Mouse (Mus musculus) intestine, embryonic 15.5 days (tissue): Measurements from ENCODE around the gene Ksr1. TPM values are rescaled to one million over a fixed set of nuclear protein-coding genes. Genes with fewer than 3 reads are reported as not detected.

Source experiments
- ATAC-seq: fragments of 200-750 bp; cut with Nextera tagmentation; 2 replicates; pipeline ENCODE4 v1.8.0; 2017; ENCODE audit warnings: moderate TSS enrichment, moderate library complexity
- H3K27ac ChIP-seq: fragments of 300-500 bp; sonication (generic); 2 replicates; pipeline ENCODE4 v1.5.1; 2015; ENCODE audit warnings: mild to moderate bottlenecking, inconsistent platforms
- H3K27me3 ChIP-seq: fragments of 300-500 bp; sonication (generic); replicated peaks from 2 replicates; pipeline ENCODE4 v1.6.1; 2015; ENCODE audit warnings: inconsistent platforms
- H3K36me3 ChIP-seq: fragments of 300-500 bp; sonication (generic); 2 replicates; pipeline ENCODE4 v1.6.1; 2015; ENCODE audit warnings: inconsistent platforms
- H3K4me1 ChIP-seq: fragments of 300-500 bp; sonication (generic); replicated peaks from 2 replicates; pipeline ENCODE4 v1.6.1; 2015; ENCODE audit warnings: inconsistent platforms
- H3K4me2 ChIP-seq: fragments of 300-500 bp; sonication (generic); replicated peaks from 2 replicates; pipeline ENCODE4 v1.6.1; 2015; ENCODE audit warnings: mild to moderate bottlenecking, inconsistent platforms
- H3K4me3 ChIP-seq: fragments of 300-500 bp; sonication (generic); replicated peaks from 2 replicates; pipeline ENCODE4 v1.5.1; 2015; ENCODE audit warnings: inconsistent platforms
- H3K9ac ChIP-seq: fragments of 300-500 bp; sonication (generic); 2 replicates; pipeline ENCODE4 v1.6.1; 2015; ENCODE audit warnings: inconsistent platforms
- H3K9me3 ChIP-seq: fragments of 300-500 bp; sonication (generic); 2 replicates; pipeline ENCODE4 v1.6.1; 2016; ENCODE audit warnings: inconsistent platforms
- WGBS: fragments of 180-500 bp; shearing (Covaris S2); methylation state at CpG from one replicate; pipeline ENCODE4 v1.1.7; 2015; 5-methylcytosine and 5-hydroxymethylcytosine counted together
- polyA plus RNA-seq: library from polyadenylated mRNA; unstranded; fragments of >200 nt; fragmentation: Nextera tagmentation; extraction: Ambion mirVana; gene quantifications from 2 replicates; pipeline ENCODE4 v1.2.1, GENCODE M21; 2015

Ksr1 gene
- polyA plus RNA-seq, 1 experiment from 2014 or later: 4.4 TPM

DNA sequence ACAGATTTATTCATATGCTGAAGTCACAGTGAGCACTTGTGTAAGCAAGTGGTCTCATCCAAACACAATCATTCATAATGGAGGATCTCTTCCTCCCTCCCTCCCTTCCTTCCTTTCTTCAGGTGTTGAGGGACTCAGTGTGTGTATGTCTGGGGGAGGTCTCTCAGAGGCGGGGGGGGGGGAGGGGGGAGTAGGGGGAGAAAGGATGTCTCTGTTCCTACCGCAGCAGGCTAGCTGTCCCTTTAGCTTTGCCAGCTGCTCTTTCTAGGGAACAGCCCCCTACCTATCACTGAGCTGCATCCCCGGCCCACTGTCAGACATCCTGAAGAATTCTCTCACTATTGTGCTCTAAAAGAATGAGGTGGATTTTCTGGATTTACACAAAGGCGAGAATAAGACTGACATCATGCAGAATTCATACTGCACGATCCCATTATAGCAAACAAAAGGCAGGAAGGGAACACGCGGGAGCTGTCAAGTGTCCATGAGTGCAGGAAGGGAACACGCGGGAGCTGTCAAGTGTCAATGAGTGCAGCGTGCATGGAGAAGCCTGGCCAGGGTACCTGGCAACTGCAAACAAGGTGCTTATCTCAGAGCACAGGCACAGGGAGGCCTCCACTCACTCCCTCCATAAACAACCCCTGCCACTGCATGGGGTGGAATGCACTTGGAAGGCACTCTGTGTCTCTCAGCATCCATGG is 76.6 kb downstream of the Ksr1 start:
- no peak overlapping the region for H3K27ac ChIP-seq
- WGBS: 36% methylated on average over 10 of the region's 10 CpGs
- peak; percentile 50; the same call in 1 of the 2 replicates for ATAC-seq

DNA sequence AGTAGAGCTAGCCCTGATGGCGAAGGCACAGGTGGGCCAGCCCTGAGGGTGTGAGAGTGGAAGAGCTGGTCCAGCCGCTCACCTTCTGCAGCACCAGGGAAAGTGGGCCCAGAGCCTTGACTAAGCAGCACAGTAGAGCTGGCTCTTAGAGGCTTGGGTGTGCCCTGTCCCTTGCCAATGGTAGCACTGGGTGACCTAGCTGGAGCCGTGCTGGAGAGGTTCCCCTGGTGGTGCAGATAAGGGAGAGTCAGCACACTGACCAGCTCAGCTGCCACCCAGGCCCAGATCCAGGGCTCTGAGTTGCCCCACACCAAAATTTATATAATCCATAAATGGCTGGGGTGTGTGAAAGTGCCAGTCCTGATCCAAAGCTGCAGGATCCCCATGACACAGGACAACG is 79.0 kb downstream of the Ksr1 start:
- H3K4me3 ChIP-seq: no peak overlapping the region
- no peak overlapping the region for H3K27ac ChIP-seq
- no peaks in the 10 kb centered on the region for H3K9me3 ChIP-seq
- H3K36me3 ChIP-seq: no peaks in the 10 kb centered on the region
- H3K4me1 ChIP-seq: peaks cover 17% of the 10 kb centered on the region
- ATAC-seq: no peak
- WGBS: 87% methylated on average over 4 of the region's 4 CpGs
- no peaks in the 10 kb centered on the region for H3K27me3 ChIP-seq
- H3K4me2 ChIP-seq: no peak overlapping the region
- no peak overlapping the region for H3K9ac ChIP-seq

More for the DNA sequence above, 76.6 kb downstream of the Ksr1 start:
- no peak overlapping the region for H3K4me2 ChIP-seq
- no peak overlapping the region for H3K9ac ChIP-seq
- no peaks in the 10 kb centered on the region for H3K9me3 ChIP-seq
- H3K27me3 ChIP-seq: no peaks in the 10 kb centered on the region
- no peak overlapping the region for H3K4me3 ChIP-seq
- H3K36me3 ChIP-seq: no peaks in the 10 kb centered on the region
- peaks cover 19% of the 10 kb centered on the region for H3K4me1 ChIP-seq

DNA sequence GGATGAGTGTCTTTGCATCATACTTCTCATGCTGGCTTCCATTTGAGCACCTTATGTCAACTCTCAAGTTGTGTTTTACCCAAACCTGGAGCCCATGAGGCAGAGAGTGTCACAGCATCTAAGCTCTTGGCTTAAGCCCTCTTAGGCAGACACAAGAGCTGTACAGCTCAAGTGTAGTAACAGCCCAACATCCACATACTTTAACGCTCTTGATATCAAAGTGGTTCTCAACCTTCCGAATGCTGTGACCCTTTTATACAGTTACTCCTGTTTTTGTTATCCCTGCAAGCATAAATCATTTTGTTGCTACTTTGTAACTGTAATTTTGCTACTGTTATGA is 80.0 kb downstream of the Ksr1 start:
- H3K4me1 ChIP-seq: peaks cover 18% of the 10 kb centered on the region
- no peaks in the 10 kb centered on the region for H3K36me3 ChIP-seq
- no peak overlapping the region for H3K4me3 ChIP-seq
- H3K9me3 ChIP-seq: no peaks in the 10 kb centered on the region
- no peak for ATAC-seq
- no peaks in the 10 kb centered on the region for H3K27me3 ChIP-seq
- no peak overlapping the region for H3K4me2 ChIP-seq
- H3K9ac ChIP-seq: no peak overlapping the region
- peak overlapping the region; percentile 29; the same call in 1 of the 2 replicates for H3K27ac ChIP-seq
- 95% methylated on average over 2 of the region's 2 CpGs for WGBS

DNA sequence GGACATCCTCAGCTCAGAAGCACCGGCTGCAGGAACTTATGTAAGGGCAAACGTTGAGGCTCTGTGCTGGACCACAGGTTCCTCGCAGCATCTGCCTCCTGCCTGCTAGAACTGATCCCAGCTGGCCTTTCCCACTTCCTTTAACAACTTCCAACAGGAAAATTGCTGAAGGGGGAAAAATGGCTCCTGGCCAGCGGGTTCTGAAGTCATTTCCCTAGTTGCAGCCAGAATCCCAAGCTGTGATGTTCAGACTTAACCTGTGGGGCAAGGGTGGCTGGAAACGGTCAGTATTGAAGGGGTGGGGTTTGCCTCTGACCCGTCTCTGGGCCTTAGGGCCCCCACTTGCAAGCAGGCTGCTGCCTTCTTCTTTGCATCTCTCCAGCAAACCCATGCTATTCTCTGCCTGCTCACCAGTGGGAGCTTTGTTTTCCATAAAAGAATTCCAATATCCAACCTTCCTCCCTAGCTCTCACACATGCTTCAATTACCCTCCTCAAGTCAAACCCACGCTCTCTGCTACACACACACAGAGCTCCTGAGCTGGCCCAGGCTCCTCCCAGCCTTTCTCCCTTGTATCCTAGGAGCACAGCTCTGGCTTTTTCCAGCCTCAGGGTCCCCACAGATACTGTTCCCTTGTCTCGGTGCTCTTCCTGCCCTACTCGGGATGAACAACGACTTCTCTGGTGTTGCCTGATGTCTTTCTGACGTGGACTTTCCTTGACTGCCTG is 80.6 kb downstream of the Ksr1 start:
- Histone ChIP-seq H3K27ac (peak overlapping the region; percentile 29), H3K27me3 (no peaks in the 10 kb centered on the region), H3K9ac (no peak overlapping the region), H3K4me3 (no peak overlapping the region), H3K9me3 (no peaks in the 10 kb centered on the region), H3K4me2 (no peak overlapping the region), H3K36me3 (no peaks in the 10 kb centered on the region), H3K4me1 (peaks cover 18% of the 10 kb centered on the region)
- ATAC-seq: no peak
- WGBS: 61% methylated on average over 11 of the region's 11 CpGs

DNA sequence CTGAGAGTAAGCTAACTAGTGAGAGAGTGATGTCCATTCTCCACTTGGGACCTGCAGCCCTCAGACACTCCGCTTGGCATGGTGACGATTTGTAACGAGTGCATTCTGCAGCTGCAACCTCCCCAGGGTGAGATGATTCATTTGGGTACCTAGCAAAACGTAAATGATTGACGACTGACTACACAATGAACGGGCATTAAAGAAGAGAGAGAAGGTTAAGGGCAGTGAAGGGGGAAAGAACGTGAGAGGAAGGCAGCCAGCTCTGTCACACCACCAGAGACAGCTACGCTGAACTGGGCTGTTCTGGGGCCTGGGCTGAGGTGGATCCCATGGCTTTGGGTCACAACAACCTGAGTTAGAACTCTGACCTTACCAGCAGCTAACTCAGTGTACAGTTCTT is 81.9 kb downstream of the Ksr1 start:
- Histone ChIP-seq H3K4me2 (no peak overlapping the region), H3K36me3 (no peaks in the 10 kb centered on the region), H3K27ac (no peak overlapping the region), H3K9ac (no peak overlapping the region), H3K9me3 (no peaks in the 10 kb centered on the region), H3K4me3 (no peak overlapping the region), H3K27me3 (no peaks in the 10 kb centered on the region), H3K4me1 (peaks cover 19% of the 10 kb centered on the region)
- 73% methylated on average over 8 of the region's 8 CpGs for WGBS
- no peak for ATAC-seq

DNA sequence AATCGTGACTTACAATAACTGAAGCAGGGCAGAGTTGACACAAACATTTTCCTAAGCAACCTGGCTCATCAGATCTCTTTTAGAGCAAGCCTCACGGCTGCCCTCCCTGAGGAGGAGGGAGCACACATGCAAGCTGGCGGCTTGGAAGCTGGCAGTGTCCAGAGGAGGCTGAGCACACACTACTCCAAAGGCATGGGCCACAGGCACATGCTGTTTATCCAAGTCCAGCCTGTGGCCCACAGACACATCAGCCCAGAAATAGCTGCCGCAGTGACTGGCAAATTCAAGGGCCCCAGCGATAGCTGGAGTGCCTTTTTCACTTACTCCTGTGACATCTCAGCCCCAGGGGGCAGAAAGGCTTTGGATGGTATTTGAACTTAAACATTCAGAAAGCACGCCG is 82.6 kb downstream of the Ksr1 start:
- WGBS: 81% methylated on average over 7 of the region's 7 CpGs
- H3K27ac ChIP-seq: no peak overlapping the region
- no peak overlapping the region for H3K9ac ChIP-seq
- H3K9me3 ChIP-seq: no peaks in the 10 kb centered on the region
- no peak for ATAC-seq
- peaks cover 20% of the 10 kb centered on the region for H3K4me1 ChIP-seq
- H3K4me3 ChIP-seq: no peak overlapping the region
- H3K4me2 ChIP-seq: no peak overlapping the region
- H3K27me3 ChIP-seq: no peaks in the 10 kb centered on the region
- H3K36me3 ChIP-seq: no peaks in the 10 kb centered on the region

DNA sequence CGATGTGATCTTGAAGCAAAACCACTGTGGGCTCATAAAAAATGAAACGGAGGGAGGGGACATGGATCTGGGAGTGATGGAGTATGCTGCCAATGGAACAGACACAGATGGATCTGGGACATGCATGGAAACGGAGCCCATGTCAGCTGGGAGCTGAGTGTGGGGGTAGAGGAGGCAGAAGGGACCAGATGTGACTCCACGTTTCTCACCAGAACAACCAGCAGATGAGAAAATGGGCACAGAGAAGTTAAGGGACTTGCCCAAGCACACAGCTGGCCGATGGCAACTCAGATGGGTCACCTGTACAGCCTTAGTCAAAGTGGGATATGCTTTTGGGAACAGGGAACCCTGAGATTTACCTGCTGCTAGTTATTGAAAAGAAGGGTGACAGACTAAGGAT is 83.3 kb downstream of the Ksr1 start:
- Histone ChIP-seq H3K9ac (no peak overlapping the region), H3K36me3 (no peaks in the 10 kb centered on the region), H3K27ac (no peak overlapping the region), H3K27me3 (no peaks in the 10 kb centered on the region), H3K4me2 (no peak overlapping the region), H3K9me3 (no peaks in the 10 kb centered on the region), H3K4me1 (peaks cover 26% of the 10 kb centered on the region), H3K4me3 (no peak overlapping the region)
- ATAC-seq: no peak
- WGBS: 89% methylated on average over 5 of the region's 5 CpGs

DNA sequence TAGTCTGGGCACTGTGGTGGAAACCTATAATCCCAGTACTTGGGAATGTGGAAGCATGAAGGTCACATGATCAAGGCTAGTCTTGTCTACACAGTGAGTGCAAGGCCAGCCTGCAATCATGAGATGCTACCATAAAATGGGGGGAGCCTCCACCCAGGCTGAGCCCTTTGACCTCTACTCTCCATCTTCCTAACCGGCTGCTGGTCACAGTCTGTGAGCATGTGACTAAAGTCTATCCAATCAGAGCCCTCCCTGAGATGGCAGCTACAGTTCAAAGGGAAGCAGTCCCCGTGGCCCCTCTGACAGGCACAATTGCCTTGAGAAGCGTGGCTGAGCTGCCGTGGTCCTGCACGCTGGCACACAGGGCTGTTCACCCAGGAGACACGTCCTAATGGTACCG is 84.4 kb downstream of the Ksr1 start:
- Histone ChIP-seq H3K36me3 (no peaks in the 10 kb centered on the region), H3K27ac (no peak overlapping the region; the same call in 1 of the 2 replicates), H3K9ac (no peak overlapping the region), H3K27me3 (no peaks in the 10 kb centered on the region), H3K4me2 (no peak overlapping the region; the same call in 1 of the 2 replicates), H3K4me3 (no peak overlapping the region), H3K9me3 (no peaks in the 10 kb centered on the region), H3K4me1 (peaks cover 26% of the 10 kb centered on the region)
- 53% methylated on average over 7 of the region's 7 CpGs for WGBS
- ATAC-seq: peak; percentile 86

DNA sequence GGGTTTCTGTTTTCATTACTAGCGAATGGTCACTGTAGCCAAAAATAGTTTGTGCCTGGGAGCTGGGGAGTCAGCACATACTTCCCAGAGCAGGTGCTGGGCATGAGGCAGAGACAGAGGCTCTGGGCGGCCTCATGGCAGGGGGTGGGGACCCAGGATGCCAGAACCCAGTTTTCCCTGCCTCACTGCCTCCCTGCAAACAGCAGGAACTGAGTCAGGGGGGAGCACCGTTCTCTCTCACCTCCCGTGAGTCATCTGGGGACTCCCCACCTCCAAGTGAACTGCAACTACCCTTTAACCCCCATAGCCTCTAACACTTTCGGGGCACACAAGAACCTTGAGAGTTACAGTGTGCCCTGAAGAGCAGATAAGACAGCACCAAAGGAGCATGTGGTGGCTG is 86.4 kb downstream of the Ksr1 start:
- Histone ChIP-seq H3K9me3 (no peaks in the 10 kb centered on the region), H3K4me1 (peaks cover 17% of the 10 kb centered on the region), H3K4me3 (no peak overlapping the region), H3K36me3 (no peaks in the 10 kb centered on the region), H3K27me3 (no peaks in the 10 kb centered on the region), H3K9ac (no peak overlapping the region), H3K27ac (no peak overlapping the region), H3K4me2 (no peak overlapping the region)
- no peak for ATAC-seq
- 69% methylated on average over 5 of the region's 5 CpGs for WGBS

DNA sequence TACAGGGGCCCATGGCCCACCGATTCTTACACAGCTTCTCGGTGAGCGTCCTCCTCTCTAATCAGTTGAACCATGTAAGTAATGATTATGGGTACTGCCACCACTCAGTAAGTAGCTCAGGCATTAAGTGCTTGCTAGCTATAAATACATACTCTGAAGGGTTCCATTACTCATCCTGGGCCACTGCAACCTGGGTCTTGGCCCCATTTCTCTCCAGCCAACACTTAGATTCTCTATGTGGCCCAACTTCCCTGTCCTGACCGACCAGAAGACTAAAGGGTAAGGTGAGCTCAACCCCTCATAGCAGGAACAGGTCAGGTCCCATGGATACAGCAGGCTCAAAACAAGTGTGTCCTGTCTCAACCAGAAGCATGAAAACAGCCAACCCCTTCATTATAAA is 87.1 kb downstream of the Ksr1 start:
- Histone ChIP-seq H3K9me3 (no peaks in the 10 kb centered on the region), H3K27ac (no peak overlapping the region), H3K9ac (no peak overlapping the region), H3K4me2 (no peak overlapping the region), H3K27me3 (no peaks in the 10 kb centered on the region), H3K36me3 (no peaks in the 10 kb centered on the region), H3K4me1 (peaks cover 23% of the 10 kb centered on the region), H3K4me3 (no peak overlapping the region)
- no peak for ATAC-seq
- WGBS: 88% methylated on average over 4 of the region's 4 CpGs

DNA sequence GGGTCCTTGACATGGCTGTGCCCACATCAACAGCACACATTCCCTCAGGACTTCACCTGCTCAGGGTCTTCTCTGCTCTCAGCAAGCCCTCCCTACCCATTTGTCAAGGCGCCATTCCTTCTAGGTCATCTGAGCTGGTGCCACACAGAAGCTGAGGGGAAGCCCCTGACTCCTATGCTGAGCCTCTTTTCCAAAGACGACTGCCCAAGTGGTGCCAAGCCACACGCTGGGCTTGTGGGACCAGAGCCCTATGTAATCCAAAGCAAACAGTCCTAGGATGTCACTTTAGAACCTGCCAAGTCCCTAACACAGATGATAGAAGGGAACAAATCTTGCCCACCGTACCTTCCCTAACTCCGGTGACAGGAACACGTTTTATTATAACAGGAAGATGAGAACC is 87.6 kb downstream of the Ksr1 start:
- H3K4me3 ChIP-seq: no peak overlapping the region
- H3K4me1 ChIP-seq: peaks cover 23% of the 10 kb centered on the region
- no peaks in the 10 kb centered on the region for H3K36me3 ChIP-seq
- 80% methylated on average over 6 of the region's 6 CpGs for WGBS
- H3K27me3 ChIP-seq: no peaks in the 10 kb centered on the region
- no peak overlapping the region for H3K27ac ChIP-seq
- no peaks in the 10 kb centered on the region for H3K9me3 ChIP-seq
- no peak for ATAC-seq
- H3K9ac ChIP-seq: no peak overlapping the region
- H3K4me2 ChIP-seq: no peak overlapping the region

DNA sequence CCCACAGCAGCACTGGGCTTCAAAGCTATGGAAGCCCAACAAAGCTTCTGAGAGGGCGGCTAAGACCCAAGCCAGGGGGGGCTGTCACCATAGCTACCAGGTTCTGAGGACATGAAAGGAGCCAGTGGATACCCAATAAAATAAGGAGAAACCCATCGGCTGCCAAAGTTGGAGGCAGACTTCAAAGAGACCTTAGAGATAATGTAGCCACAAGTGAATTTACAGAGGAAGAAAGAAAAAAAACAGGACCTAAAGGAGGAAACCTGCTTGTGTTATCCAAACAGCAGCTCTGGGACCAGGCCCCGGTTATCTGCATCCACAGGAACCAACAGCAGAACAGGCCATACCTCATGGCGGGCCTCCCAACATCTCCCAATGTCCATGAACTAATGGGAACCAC is 88.4 kb downstream of the Ksr1 start:
- Histone ChIP-seq H3K27me3 (no peaks in the 10 kb centered on the region), H3K27ac (no peak overlapping the region)
- ATAC-seq: no peak

DNA sequence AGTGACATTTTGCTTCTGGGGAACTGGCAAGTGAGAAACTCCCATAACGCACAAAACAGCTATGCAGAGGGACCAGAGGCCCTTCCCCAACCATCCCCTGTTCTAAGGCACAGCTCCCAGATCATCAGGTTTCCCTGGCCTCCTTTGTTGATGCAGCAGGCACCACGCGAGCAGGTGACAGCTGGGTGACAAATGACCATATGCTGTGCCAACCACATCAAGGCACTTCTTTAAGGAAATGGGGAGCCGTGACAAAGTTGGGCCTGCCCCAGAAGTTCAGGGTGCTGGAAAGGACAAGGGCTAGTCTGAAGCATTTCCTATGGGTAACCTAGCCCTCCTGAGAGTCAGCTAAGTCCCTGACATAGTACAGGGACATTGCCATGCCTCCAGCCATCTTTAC is 89.3 kb downstream of the Ksr1 start:
- Histone ChIP-seq H3K4me1 (peaks cover 21% of the 10 kb centered on the region), H3K4me3 (no peak overlapping the region), H3K9me3 (no peaks in the 10 kb centered on the region), H3K36me3 (no peaks in the 10 kb centered on the region), H3K27me3 (no peaks in the 10 kb centered on the region), H3K9ac (no peak overlapping the region), H3K4me2 (no peak overlapping the region), H3K27ac (no peak overlapping the region)
- 72% methylated on average over 4 of the region's 4 CpGs for WGBS
- ATAC-seq: no peak

More for the DNA sequence above, 88.4 kb downstream of the Ksr1 start:
- Histone ChIP-seq H3K4me3 (no peak overlapping the region), H3K4me2 (no peak overlapping the region), H3K9me3 (no peaks in the 10 kb centered on the region), H3K4me1 (peaks cover 23% of the 10 kb centered on the region), H3K36me3 (no peaks in the 10 kb centered on the region), H3K9ac (no peak overlapping the region)
- 27% methylated on average over 4 of the region's 4 CpGs for WGBS
